Mouse (Mus musculus) lung, postnatal 0 days (tissue): Measurements from ENCODE around the gene Cops8.

Experiments used
- CTCF ChIP-seq: IDR thresholded peaks from 2 replicates; pipeline ENCODE4 v1.5.1; 2016; ENCODE audit warnings: antibody characterized with exemption, mild to moderate bottlenecking
- EP300 ChIP-seq: IDR thresholded peaks from 2 replicates; pipeline ENCODE4 v1.6.1; 2016; ENCODE audit warnings: antibody characterized with exemption, mild to moderate bottlenecking, control low read depth

- TF ChIP-seq CTCF (no peak), EP300 (no peak)
Measured at GRCm38 (mm10) chr1:90574845-90575244, 27.9 kb upstream of the Cops8 start.
